Mouse (Mus musculus): ENCODE measurements around the gene Il10. TPM values are rescaled to one million over a fixed set of nuclear protein-coding genes. Genes with fewer than 3 reads are reported as not detected.

Il10 gene
- total and polyA plus RNA-seq, 3 experiments: not detected

GRCm38 (mm10) chr1:131038415-131039017, 18.9 kb downstream of the Il10 start:
- Histone ChIP-seq H3K79me2 (replicated peaks; ENCODE audit: control insufficient read depth, insufficient read depth, low read length) (no peaks in the 10 kb centered on the region), H3K9ac (ENCODE audit: low read depth, low read length) (no peak overlapping the region), H3K27me3 (ENCODE audit: control insufficient read depth, insufficient read depth, low read length) (no peaks in the 10 kb centered on the region), H3K4me1 (ENCODE audit: control insufficient read depth, insufficient read depth, low read length) (no peaks in the 10 kb centered on the region), H3K36me3 (ENCODE audit: control insufficient read depth, insufficient read depth, low read length) (no peaks in the 10 kb centered on the region), H3K27ac (no peak overlapping the region), H3K4me3 (no peak overlapping the region)
- no peak for DNase-seq
- intact Hi-C loops (cut with DNase I): no loop called here
- no peak for TF ChIP-seq POLR2A (IDR thresholded peaks at IDR 0.05; ENCODE audit: insufficient read depth, low read depth, low read length)
- no peak for TF ChIP-seq EP300 (IDR thresholded peaks at IDR 0.05; ENCODE audit: insufficient read depth, low read depth, low read length)
- no peak for TF ChIP-seq CTCF (IDR thresholded peaks at IDR 0.05)
- 94% methylated on average over 10 of the region's 10 CpGs for WGBS

GRCm38 (mm10) chr1:131039479-131039878, 19.8 kb downstream of the Il10 start:
- WGBS: 78% methylated on average over 5 of the region's 5 CpGs
- Histone ChIP-seq H3K4me1 (ENCODE audit: control insufficient read depth, insufficient read depth, low read length) (no peaks in the 10 kb centered on the region), H3K79me2 (replicated peaks; ENCODE audit: control insufficient read depth, insufficient read depth, low read length) (no peaks in the 10 kb centered on the region), H3K9ac (ENCODE audit: low read depth, low read length) (no peak overlapping the region), H3K27me3 (ENCODE audit: control insufficient read depth, insufficient read depth, low read length) (no peaks in the 10 kb centered on the region), H3K36me3 (ENCODE audit: control insufficient read depth, insufficient read depth, low read length) (no peaks in the 10 kb centered on the region), H3K4me3 (no peak overlapping the region), H3K27ac (no peak overlapping the region)
- TF ChIP-seq EP300 (IDR thresholded peaks at IDR 0.05; ENCODE audit: insufficient read depth, low read depth, low read length) (no peak), CTCF (IDR thresholded peaks at IDR 0.05) (no peak), POLR2A (IDR thresholded peaks at IDR 0.05; ENCODE audit: insufficient read depth, low read depth, low read length) (no peak)
- no peak for DNase-seq
- intact Hi-C loops (cut with DNase I): no loop called here

- no peak for TF ChIP-seq EP300 (IDR thresholded peaks at IDR 0.05; ENCODE audit: insufficient read depth, low read depth, low read length)
- no peak for TF ChIP-seq CTCF (IDR thresholded peaks at IDR 0.05)
- TF ChIP-seq POLR2A (IDR thresholded peaks at IDR 0.05; ENCODE audit: insufficient read depth, low read depth, low read length): no peak
- no peak overlapping the region for H3K9ac ChIP-seq (ENCODE audit: low read depth, low read length)
- DNase-seq: no peak
- H3K36me3 ChIP-seq (ENCODE audit: control insufficient read depth, insufficient read depth, low read length): no peaks in the 10 kb centered on the region
- no peaks in the 10 kb centered on the region for H3K27me3 ChIP-seq (ENCODE audit: control insufficient read depth, insufficient read depth, low read length)
- no peak overlapping the region for H3K4me3 ChIP-seq
- no peak overlapping the region for H3K27ac ChIP-seq
- no peaks in the 10 kb centered on the region for H3K79me2 ChIP-seq (replicated peaks; ENCODE audit: control insufficient read depth, insufficient read depth, low read length)
- 66% methylated on average over 2 of the region's 2 CpGs for WGBS
- intact Hi-C loops (cut with DNase I): no loop called here
- no peaks in the 10 kb centered on the region for H3K4me1 ChIP-seq (ENCODE audit: control insufficient read depth, insufficient read depth, low read length)
Measured at GRCm38 (mm10) chr1:131042263-131042662, 22.6 kb downstream of the Il10 start.

- Histone ChIP-seq H3K9ac (ENCODE audit: low read depth, low read length) (no peak overlapping the region), H3K27me3 (ENCODE audit: control insufficient read depth, insufficient read depth, low read length) (no peaks in the 10 kb centered on the region), H3K36me3 (ENCODE audit: control insufficient read depth, insufficient read depth, low read length) (no peaks in the 10 kb centered on the region), H3K27ac (no peak overlapping the region), H3K4me1 (ENCODE audit: control insufficient read depth, insufficient read depth, low read length) (no peaks in the 10 kb centered on the region), H3K4me3 (no peak overlapping the region), H3K79me2 (replicated peaks; ENCODE audit: control insufficient read depth, insufficient read depth, low read length) (no peaks in the 10 kb centered on the region)
- DNase-seq: no peak
- no peak for TF ChIP-seq EP300 (IDR thresholded peaks at IDR 0.05; ENCODE audit: insufficient read depth, low read depth, low read length)
- TF ChIP-seq CTCF (IDR thresholded peaks at IDR 0.05): no peak
- no peak for TF ChIP-seq POLR2A (IDR thresholded peaks at IDR 0.05; ENCODE audit: insufficient read depth, low read depth, low read length)
- WGBS: 92% methylated on average over 3 of the region's 3 CpGs
- intact Hi-C loops (cut with DNase I): no loop called here
Measured at GRCm38 (mm10) chr1:131042721-131043120, 23.1 kb downstream of the Il10 start.

- no peaks in the 10 kb centered on the region for H3K4me1 ChIP-seq (ENCODE audit: control insufficient read depth, insufficient read depth, low read length)
- no peaks in the 10 kb centered on the region for H3K36me3 ChIP-seq (ENCODE audit: control insufficient read depth, insufficient read depth, low read length)
- no peaks in the 10 kb centered on the region for H3K79me2 ChIP-seq (replicated peaks; ENCODE audit: control insufficient read depth, insufficient read depth, low read length)
- no peak for DNase-seq
- intact Hi-C loops (cut with DNase I): no loop called here
- 96% methylated on average over 4 of the region's 4 CpGs for WGBS
- H3K9ac ChIP-seq (ENCODE audit: low read depth, low read length): no peak overlapping the region
- no peak overlapping the region for H3K4me3 ChIP-seq
- TF ChIP-seq EP300 (IDR thresholded peaks at IDR 0.05; ENCODE audit: insufficient read depth, low read depth, low read length): no peak
- TF ChIP-seq CTCF (IDR thresholded peaks at IDR 0.05): no peak
- TF ChIP-seq POLR2A (IDR thresholded peaks at IDR 0.05; ENCODE audit: insufficient read depth, low read depth, low read length): no peak
- H3K27me3 ChIP-seq (ENCODE audit: control insufficient read depth, insufficient read depth, low read length): no peaks in the 10 kb centered on the region
- no peak overlapping the region for H3K27ac ChIP-seq
Measured at GRCm38 (mm10) chr1:131043636-131044035, 24.0 kb downstream of the Il10 start.

GRCm38 (mm10) chr1:131045723-131046355, 26.2 kb downstream of the Il10 start:
- TF ChIP-seq POLR2A (IDR thresholded peaks at IDR 0.05; ENCODE audit: insufficient read depth, low read depth, low read length) (no peak), CTCF (IDR thresholded peaks at IDR 0.05) (no peak), EP300 (IDR thresholded peaks at IDR 0.05; ENCODE audit: insufficient read depth, low read depth, low read length) (no peak)
- H3K27ac ChIP-seq: no peak overlapping the region
- WGBS: 73% methylated on average over 2 of the region's 2 CpGs

More at GRCm38 (mm10) chr1:131045723-131046355, 26.2 kb downstream of the Il10 start:
- Histone ChIP-seq H3K36me3 (ENCODE audit: control insufficient read depth, insufficient read depth, low read length) (no peaks in the 10 kb centered on the region), H3K4me1 (ENCODE audit: control insufficient read depth, insufficient read depth, low read length) (no peaks in the 10 kb centered on the region), H3K27me3 (ENCODE audit: control insufficient read depth, insufficient read depth, low read length) (no peaks in the 10 kb centered on the region), H3K4me3 (no peak overlapping the region), H3K79me2 (replicated peaks; ENCODE audit: control insufficient read depth, insufficient read depth, low read length) (no peaks in the 10 kb centered on the region), H3K9ac (ENCODE audit: low read depth, low read length) (no peak overlapping the region)
- intact Hi-C loops (cut with DNase I): no loop called here
- no peak for DNase-seq

Measured in heart, adult 2 months (tissue).